Mouse (Mus musculus) liver, postnatal 0 days (tissue): ENCODE data around the gene Ano8. TPM values are rescaled to one million over a fixed set of nuclear protein-coding genes. Genes with fewer than 3 reads are reported as not detected.

ENCODE experiments used
- ATAC-seq: fragments of 200-750 bp; cut with Nextera tagmentation; 2 replicates; pipeline ENCODE4 v1.8.0; 2017; ENCODE audit warnings: mild to moderate bottlenecking, moderate library complexity
- DNase-seq: peaks from one replicate; pipeline ENCODE4 v3.0.0-alpha.2; 2016
- H3K27ac ChIP-seq: fragments of 300-500 bp; sonication (generic); 2 replicates; pipeline ENCODE4 v1.5.1; 2014; ENCODE audit warnings: antibody characterized with exemption, moderate library complexity, mild to moderate bottlenecking, low read depth
- H3K27me3 ChIP-seq: fragments of 300-500 bp; sonication (generic); 2 replicates; pipeline ENCODE4 v1.6.1; 2014; ENCODE audit warnings: low read length, control low read depth, mixed read lengths; ENCODE audit not compliant: insufficient read depth
- H3K36me3 ChIP-seq: fragments of 300-500 bp; sonication (generic); replicated peaks from 2 replicates; pipeline ENCODE4 v1.6.1; 2014; ENCODE audit warnings: mild to moderate bottlenecking, control low read depth, low read length, moderate library complexity, mixed read lengths; ENCODE audit not compliant: insufficient read depth
- H3K4me1 ChIP-seq: fragments of 300-500 bp; sonication (generic); 2 replicates; pipeline ENCODE4 v1.6.1; 2014; ENCODE audit warnings: antibody characterized with exemption, mild to moderate bottlenecking, control low read depth; ENCODE audit not compliant: insufficient read depth
- H3K4me2 ChIP-seq: fragments of 300-500 bp; sonication (generic); 2 replicates; pipeline ENCODE4 v1.6.1; 2014; ENCODE audit warnings: low read depth, mild to moderate bottlenecking, low read length, moderate library complexity, mixed read lengths
- H3K4me3 ChIP-seq: fragments of 300-500 bp; sonication (generic); 2 replicates; pipeline ENCODE4 v1.5.1; 2014; ENCODE audit warnings: low read depth, low read length
- H3K9ac ChIP-seq: fragments of 300-500 bp; sonication (generic); replicated peaks from 2 replicates; pipeline ENCODE4 v1.6.1; 2014; ENCODE audit warnings: mild to moderate bottlenecking, moderate library complexity
- H3K9me3 ChIP-seq: fragments of 300-500 bp; sonication (generic); 2 replicates; pipeline ENCODE4 v1.6.1; 2016; ENCODE audit warnings: mild to moderate bottlenecking, control low read depth, low read length, mixed read lengths
- CTCF ChIP-seq: sonication (generic); IDR thresholded peaks from 2 replicates; pipeline ENCODE4 v1.5.1; 2016; ENCODE audit warnings: antibody characterized with exemption, low read depth
- EP300 ChIP-seq: IDR thresholded peaks from 2 replicates; pipeline ENCODE4 v1.6.1; 2016; ENCODE audit warnings: antibody characterized with exemption, low read depth, mild to moderate bottlenecking
- WGBS: fragments of 180-500 bp; shearing (Covaris S2); extraction: QIAGEN DNeasy Blood & Tissue Kit; methylation state at CpG from one replicate; pipeline ENCODE4 v1.1.7; 2014; ENCODE audit not compliant: insufficient replicate concordance; 5-methylcytosine and 5-hydroxymethylcytosine counted together
- polyA plus RNA-seq: library from polyadenylated mRNA; unstranded; fragments of >200 nt; fragmentation: Nextera tagmentation; extraction: Ambion mirVana; gene quantifications from 2 replicates; pipeline ENCODE4 v1.2.1, GENCODE M21; 2015

The Ano8 gene
- polyA plus RNA-seq, 1 experiment from 2014 or later: 0.14 TPM

DNA sequence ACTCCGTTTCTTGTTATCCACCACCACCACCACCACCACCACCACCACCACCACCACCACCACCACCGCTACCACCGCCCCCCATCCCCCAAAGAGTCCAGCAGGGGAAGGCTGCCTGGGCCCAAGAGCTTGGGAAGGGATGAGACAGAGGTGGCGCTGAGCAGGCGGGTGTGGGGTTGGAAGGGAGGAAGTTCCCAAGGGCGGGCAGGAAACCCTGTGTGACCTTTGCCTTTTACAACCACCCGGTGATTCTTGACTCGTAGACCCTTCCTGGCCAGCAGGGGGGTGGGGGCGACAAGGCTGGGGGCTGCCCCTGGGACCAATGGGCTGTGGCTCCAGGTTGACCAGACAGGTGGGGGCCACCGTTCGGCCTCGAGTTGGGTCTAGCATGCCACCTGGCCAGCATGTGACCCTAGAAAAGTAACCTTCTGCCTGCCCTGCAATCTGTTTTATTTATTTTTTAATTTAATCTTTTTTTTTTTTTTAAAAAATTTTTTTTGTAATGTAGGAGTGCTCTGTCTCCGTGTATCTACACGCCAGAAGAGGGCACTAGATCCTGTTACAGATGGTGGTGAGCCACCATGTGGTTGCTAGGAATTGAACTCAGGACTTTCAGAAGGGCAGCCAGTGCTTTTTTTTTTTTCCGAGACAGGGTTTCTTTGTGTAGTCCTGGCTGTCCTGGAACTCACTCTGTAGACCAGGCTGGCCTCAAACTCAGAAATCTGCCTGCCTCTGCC lies 27.4 kb upstream of the Ano8 start:
- H3K4me2 ChIP-seq: no peak overlapping the region
- no peak for ATAC-seq
- no peak overlapping the region for H3K27ac ChIP-seq
- 36% methylated on average over 15 of the region's 15 CpGs for WGBS
- no peaks in the 10 kb centered on the region for H3K9me3 ChIP-seq
- H3K4me1 ChIP-seq: no peaks in the 10 kb centered on the region
- DNase-seq: no peak
- no peak overlapping the region for H3K4me3 ChIP-seq
- peaks cover 10% of the 10 kb centered on the region for H3K27me3 ChIP-seq
- no peak overlapping the region for H3K9ac ChIP-seq
- H3K36me3 ChIP-seq: no peaks in the 10 kb centered on the region
- TF ChIP-seq EP300 (no peak), CTCF (no peak)

DNA sequence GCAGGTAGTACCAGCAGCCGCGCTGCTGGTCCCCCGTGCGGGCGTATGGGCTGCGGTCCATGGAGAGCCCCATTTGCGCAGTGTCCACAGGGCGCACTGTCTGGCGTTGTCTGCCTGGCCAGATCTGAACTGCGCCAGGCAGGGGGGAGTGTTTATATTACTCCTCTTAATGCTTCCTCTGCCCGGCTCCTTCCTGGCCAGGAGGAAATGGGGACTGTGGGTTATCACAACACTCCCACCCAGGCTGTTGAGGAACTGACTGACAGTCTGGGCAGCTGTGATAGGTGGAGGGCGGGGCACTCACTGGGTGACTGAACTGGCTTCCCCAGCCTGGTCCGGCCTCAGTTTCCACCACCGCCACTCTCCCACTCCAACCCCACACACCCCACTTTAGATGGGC lies 25.9 kb upstream of the Ano8 start, which contains the start of gene Plvap:
TSS of gene Plvap (minus strand) at position 109 of the 400 bp plus-strand sequence.
- TF ChIP-seq CTCF (no peak), EP300 (peak; percentile 48)
- peak within 1 kb of the TSS; percentile 59 for H3K4me2 ChIP-seq
- DNase-seq: peak; percentile 48

DNA sequence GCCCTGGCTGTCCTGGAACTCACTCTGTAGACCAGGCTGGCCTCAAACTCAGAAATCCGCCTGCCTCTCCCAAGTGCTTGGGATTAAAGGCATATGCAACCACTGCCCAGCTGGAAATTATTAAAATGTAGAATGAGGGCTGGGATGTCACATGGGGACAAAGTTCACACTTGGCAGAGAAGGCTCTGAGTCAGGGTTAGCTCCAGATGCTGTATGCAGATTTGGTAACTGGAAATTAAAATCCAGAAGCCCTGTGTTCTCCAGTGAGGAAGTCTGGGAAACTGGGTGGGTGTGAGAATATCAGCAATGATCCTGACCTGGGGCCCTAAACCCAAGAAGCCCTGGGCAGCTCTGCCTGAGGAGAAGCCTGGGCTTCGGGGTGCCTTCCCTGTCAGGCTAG lies 23.6 kb upstream of the Ano8 start:
- ATAC-seq (no peak), DNase-seq (no peak)
- 75% methylated on average over 2 of the region's 2 CpGs for WGBS
- Histone ChIP-seq H3K9me3 (no peaks in the 10 kb centered on the region), H3K4me1 (no peaks in the 10 kb centered on the region; the same call in 1 of the 2 replicates), H3K4me2 (no peak overlapping the region), H3K27me3 (peaks cover 34% of the 10 kb centered on the region), H3K36me3 (no peaks in the 10 kb centered on the region), H3K4me3 (no peak overlapping the region), H3K9ac (no peak overlapping the region; the same call in 1 of the 2 replicates), H3K27ac (no peak overlapping the region)
- no peak for TF ChIP-seq EP300
- TF ChIP-seq CTCF: no peak

More for the DNA sequence above, 25.9 kb upstream of the Ano8 start, which contains the start of gene Plvap:
- no peak within 1 kb of the TSS for H3K27ac ChIP-seq
- 0 out of 2 replicates have a peak within 1 kb of the TSS, but pooled peaks have one; percentile 17 for H3K4me3 ChIP-seq
- peaks cover 26% of the 10 kb centered on the region for H3K27me3 ChIP-seq
- H3K9ac ChIP-seq: 0 out of 2 replicates have a peak within 1 kb of the TSS, but pooled peaks have one; percentile 3
- WGBS: 19% methylated on average over 14 of the region's 14 CpGs
- H3K4me1 ChIP-seq: no peaks in the 10 kb centered on the region; the same call in 1 of the 2 replicates
- ATAC-seq: peak; percentile 81
- H3K36me3 ChIP-seq: no peaks in the 10 kb centered on the region
- H3K9me3 ChIP-seq: no peaks in the 10 kb centered on the region

GRCm38 (mm10) chr8:71507589-71508104 lies 21.9 kb upstream of the Ano8 start:
- Histone ChIP-seq H3K4me1 (no peaks in the 10 kb centered on the region; the same call in 1 of the 2 replicates), H3K27ac (no peak overlapping the region), H3K4me2 (peak overlapping the region; percentile 60), H3K4me3 (peak overlapping the region; percentile 31), H3K9me3 (no peaks in the 10 kb centered on the region), H3K36me3 (no peaks in the 10 kb centered on the region), H3K27me3 (peaks cover 34% of the 10 kb centered on the region), H3K9ac (no peak overlapping the region)
- DNase-seq (peak; percentile 72), ATAC-seq (peak; percentile 61; the same call in 1 of the 2 replicates)
- 2% methylated on average over 59 of the region's 61 CpGs for WGBS
- TF ChIP-seq CTCF: no peak

DNA sequence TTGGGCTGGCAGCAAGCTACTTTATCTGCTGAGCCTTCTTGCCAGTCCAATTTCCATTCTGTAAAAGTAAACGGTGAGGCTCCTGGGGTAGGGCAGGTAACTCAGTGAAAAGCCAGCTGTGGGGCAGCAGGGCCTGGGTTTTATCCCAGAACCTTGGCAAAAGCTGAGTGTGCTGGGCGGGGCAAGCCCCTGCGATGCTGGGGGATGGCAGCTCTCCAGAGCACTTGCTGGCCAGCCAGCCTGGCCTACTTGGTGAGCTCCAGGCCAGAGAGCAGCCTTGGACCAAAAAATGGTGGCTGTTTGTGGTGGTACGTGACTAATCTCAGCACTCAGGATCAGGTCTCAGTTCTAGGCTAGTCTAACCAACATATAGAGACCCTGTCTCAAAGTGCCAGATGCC lies 20.2 kb upstream of the Ano8 start:
- H3K9ac ChIP-seq: no peak overlapping the region
- DNase-seq (no peak), ATAC-seq (no peak)
- H3K36me3 ChIP-seq: no peaks in the 10 kb centered on the region
- WGBS: 76% methylated on average over 4 of the region's 4 CpGs
- H3K27ac ChIP-seq: no peak overlapping the region
- no peak for TF ChIP-seq CTCF
- TF ChIP-seq EP300: no peak
- H3K4me2 ChIP-seq: no peak overlapping the region
- no peak overlapping the region for H3K4me3 ChIP-seq
- H3K27me3 ChIP-seq: peaks cover 34% of the 10 kb centered on the region
- H3K9me3 ChIP-seq: no peaks in the 10 kb centered on the region
- no peaks in the 10 kb centered on the region; the same call in 1 of the 2 replicates for H3K4me1 ChIP-seq

DNA sequence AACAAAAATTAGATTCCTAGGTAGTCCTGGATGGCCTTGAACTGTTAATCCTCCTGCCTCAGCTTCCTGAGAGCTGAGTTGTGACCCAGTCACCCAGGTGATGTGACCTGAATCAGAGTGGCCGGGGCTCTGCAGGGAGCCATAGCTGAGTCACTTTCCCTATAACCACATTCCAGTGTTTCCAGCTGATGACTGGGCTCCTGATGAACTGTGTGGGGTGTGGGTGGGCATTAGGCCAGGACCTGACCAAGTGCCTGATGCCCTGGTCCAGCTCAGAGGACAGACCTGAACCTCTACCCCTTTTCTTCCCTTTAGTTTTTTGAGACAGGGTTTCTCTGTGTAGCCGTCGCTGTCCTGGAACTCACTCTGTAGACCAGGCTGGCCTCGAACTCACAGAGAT lies 19.6 kb upstream of the Ano8 start:
- WGBS: 84% methylated on average over 4 of the region's 4 CpGs
- Histone ChIP-seq H3K36me3 (no peaks in the 10 kb centered on the region), H3K27ac (no peak overlapping the region), H3K4me1 (no peaks in the 10 kb centered on the region; the same call in 1 of the 2 replicates), H3K27me3 (peaks cover 34% of the 10 kb centered on the region), H3K4me2 (no peak overlapping the region), H3K4me3 (no peak overlapping the region), H3K9ac (no peak overlapping the region), H3K9me3 (no peaks in the 10 kb centered on the region)
- no peak for ATAC-seq
- no peak for DNase-seq
- TF ChIP-seq CTCF (no peak), EP300 (no peak)
